Mouse (Mus musculus) hindbrain, embryonic 16.5 days (tissue): ENCODE data around the gene Drg1. TPM values are rescaled to one million over a fixed set of nuclear protein-coding genes. Genes with fewer than 3 reads are reported as not detected.
"Not testable (repeated sequence)": the region's sequence is repeated elsewhere in the genome, so short reads cannot be mapped to it uniquely, and the experiment has no call there.

Experiments
- ATAC-seq: fragments of 200-750 bp; cut with Nextera tagmentation; 2 replicates; pipeline ENCODE4 v1.8.0; 2017; ENCODE audit warnings: moderate TSS enrichment, moderate library complexity
- H3K27ac ChIP-seq: fragments of 300-500 bp; sonication (generic); 2 replicates; pipeline ENCODE4 v1.5.1; 2014; ENCODE audit warnings: low read depth, mild to moderate bottlenecking, control low read depth, low read length, moderate library complexity
- H3K27me3 ChIP-seq: fragments of 300-500 bp; sonication (generic); replicated peaks from 2 replicates; pipeline ENCODE4 v1.6.1; 2014; ENCODE audit warnings: low read length; ENCODE audit not compliant: control insufficient read depth, insufficient read depth
- H3K36me3 ChIP-seq: fragments of 300-500 bp; sonication (generic); 2 replicates; pipeline ENCODE4 v1.6.1; 2014; ENCODE audit warnings: mild to moderate bottlenecking, low read length, moderate library complexity, mixed read lengths; ENCODE audit not compliant: control insufficient read depth, insufficient read depth
- H3K4me1 ChIP-seq: fragments of 300-500 bp; sonication (generic); 2 replicates; pipeline ENCODE4 v1.6.1; 2014; ENCODE audit warnings: low read depth, low read length; ENCODE audit not compliant: control insufficient read depth, insufficient read depth
- H3K4me2 ChIP-seq: fragments of 300-500 bp; sonication (generic); 2 replicates; pipeline ENCODE4 v1.6.1; 2014; ENCODE audit warnings: mild to moderate bottlenecking, low read length, control low read depth, moderate library complexity
- H3K4me3 ChIP-seq: fragments of 300-500 bp; sonication (generic); 2 replicates; pipeline ENCODE4 v1.5.1; 2014; ENCODE audit warnings: mild to moderate bottlenecking, low read length, control low read depth, moderate library complexity
- H3K9ac ChIP-seq: fragments of 300-500 bp; sonication (generic); 2 replicates; pipeline ENCODE4 v1.6.1; 2014; ENCODE audit warnings: low read depth, mild to moderate bottlenecking, control low read depth, low read length, moderate library complexity
- H3K9me3 ChIP-seq: fragments of 300-500 bp; sonication (generic); 2 replicates; pipeline ENCODE4 v1.6.1; 2014; ENCODE audit warnings: mild to moderate bottlenecking, low read length, moderate library complexity; ENCODE audit not compliant: control insufficient read depth
- WGBS: fragments of 180-500 bp; shearing (Covaris S2); extraction: QIAGEN DNeasy Blood & Tissue Kit; methylation state at CpG from one replicate; pipeline ENCODE4 v1.1.7; 2014; 5-methylcytosine and 5-hydroxymethylcytosine counted together
- polyA plus RNA-seq: library from polyadenylated mRNA; unstranded; fragments of >200 nt; fragmentation: Nextera tagmentation; extraction: Ambion mirVana; gene quantifications from 2 replicates; pipeline ENCODE4 v1.2.1, GENCODE M21; 2015

Gene Drg1
- polyA plus RNA-seq, 1 experiment from 2014 or later, result 207 TPM

DNA sequence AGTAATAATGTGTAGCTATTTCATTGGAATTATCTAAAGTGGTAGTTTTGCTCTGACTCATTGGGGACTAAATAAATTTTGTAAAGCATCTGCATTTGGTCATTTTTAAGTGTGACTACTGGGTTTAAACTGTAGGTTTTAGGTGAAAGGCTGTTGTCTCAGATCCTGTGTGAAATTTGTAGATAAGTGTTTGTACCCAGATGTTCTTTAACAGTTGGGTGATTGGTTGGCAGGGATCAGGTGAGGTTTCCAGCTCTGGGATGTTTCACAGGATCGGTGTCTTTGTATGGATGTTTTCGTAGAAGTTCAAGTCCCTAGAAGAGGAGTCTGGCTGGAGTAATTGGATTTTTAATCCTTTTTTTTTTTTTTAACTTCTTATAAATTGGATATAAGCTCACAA, 62.4 kb downstream of the Drg1 start:
- Histone ChIP-seq H3K9ac (no peak overlapping the region), H3K4me1 (0 out of 2 replicates have a peak, but pooled peaks cover 4% of the 10 kb centered on the region), H3K36me3 (peaks cover 7% of the 10 kb centered on the region; the same call in 1 of the 2 replicates), H3K4me3 (no peak overlapping the region), H3K9me3 (no peaks in the 10 kb centered on the region), H3K27ac (no peak overlapping the region), H3K4me2 (no peak overlapping the region), H3K27me3 (no peaks in the 10 kb centered on the region)
- ATAC-seq, result no peak
- 88% methylated on average over 2 of the region's 2 CpGs for WGBS

- Histone ChIP-seq H3K4me1 (0 out of 2 replicates have a peak, but pooled peaks cover 4% of the 10 kb centered on the region), H3K36me3 (peaks cover 7% of the 10 kb centered on the region; the same call in 1 of the 2 replicates), H3K4me2 (peak overlapping the region; percentile 41), H3K9ac (peak overlapping the region; percentile 49), H3K9me3 (no peaks in the 10 kb centered on the region), H3K27ac (peak overlapping the region; percentile 36; the same call in 1 of the 2 replicates), H3K27me3 (no peaks in the 10 kb centered on the region), H3K4me3 (peak overlapping the region; percentile 40)
- WGBS, result 1% methylated on average over 33 of the region's 57 CpGs
- ATAC-seq, result peak; percentile 53
Measured at GRCm38 (mm10) chr11:3202781-3203441, 63.3 kb downstream of the Drg1 start.

DNA sequence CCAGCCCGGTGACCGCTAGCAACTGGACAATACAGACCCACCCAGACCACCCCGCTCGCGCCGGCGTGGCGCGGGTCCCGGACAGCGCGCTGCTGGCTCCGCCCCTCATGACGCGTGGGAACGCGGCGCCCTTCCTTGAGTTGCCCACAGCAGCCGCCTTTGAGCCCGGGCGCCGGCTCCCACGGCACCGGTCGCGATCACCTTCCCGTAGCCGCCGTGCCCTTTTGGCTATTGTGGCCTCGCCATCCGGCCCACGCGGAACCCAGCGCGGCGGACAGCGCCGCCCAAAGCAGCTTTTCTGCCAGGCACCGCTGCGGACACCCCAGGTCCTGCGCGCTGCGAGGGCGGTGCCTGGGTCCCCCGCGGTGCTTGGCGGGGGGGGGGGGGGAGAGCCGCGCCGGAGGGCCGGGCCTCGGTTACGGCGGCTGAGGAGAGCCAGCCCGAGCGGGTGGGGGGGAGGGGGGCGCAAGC, 63.9 kb downstream of the Drg1 start, which contains the start of gene Eif4enif1:
TSS of gene Eif4enif1 (plus strand) at position 162 of the 471 bp plus-strand sequence.
- Histone ChIP-seq H3K4me2 (peak within 1 kb of the TSS; percentile 41), H3K27ac (peak within 1 kb of the TSS; percentile 65), H3K9ac (peak within 1 kb of the TSS; percentile 49), H3K36me3 (peaks cover 7% of the 10 kb centered on the region; the same call in 1 of the 2 replicates), H3K4me3 (peak within 1 kb of the TSS; percentile 40), H3K27me3 (no peaks in the 10 kb centered on the region), H3K4me1 (0 out of 2 replicates have a peak, but pooled peaks cover 4% of the 10 kb centered on the region), H3K9me3 (no peaks in the 10 kb centered on the region)
- ATAC-seq, result peak; percentile 89
- WGBS, result under 1% methylated on average over 42 of the region's 57 CpGs

DNA sequence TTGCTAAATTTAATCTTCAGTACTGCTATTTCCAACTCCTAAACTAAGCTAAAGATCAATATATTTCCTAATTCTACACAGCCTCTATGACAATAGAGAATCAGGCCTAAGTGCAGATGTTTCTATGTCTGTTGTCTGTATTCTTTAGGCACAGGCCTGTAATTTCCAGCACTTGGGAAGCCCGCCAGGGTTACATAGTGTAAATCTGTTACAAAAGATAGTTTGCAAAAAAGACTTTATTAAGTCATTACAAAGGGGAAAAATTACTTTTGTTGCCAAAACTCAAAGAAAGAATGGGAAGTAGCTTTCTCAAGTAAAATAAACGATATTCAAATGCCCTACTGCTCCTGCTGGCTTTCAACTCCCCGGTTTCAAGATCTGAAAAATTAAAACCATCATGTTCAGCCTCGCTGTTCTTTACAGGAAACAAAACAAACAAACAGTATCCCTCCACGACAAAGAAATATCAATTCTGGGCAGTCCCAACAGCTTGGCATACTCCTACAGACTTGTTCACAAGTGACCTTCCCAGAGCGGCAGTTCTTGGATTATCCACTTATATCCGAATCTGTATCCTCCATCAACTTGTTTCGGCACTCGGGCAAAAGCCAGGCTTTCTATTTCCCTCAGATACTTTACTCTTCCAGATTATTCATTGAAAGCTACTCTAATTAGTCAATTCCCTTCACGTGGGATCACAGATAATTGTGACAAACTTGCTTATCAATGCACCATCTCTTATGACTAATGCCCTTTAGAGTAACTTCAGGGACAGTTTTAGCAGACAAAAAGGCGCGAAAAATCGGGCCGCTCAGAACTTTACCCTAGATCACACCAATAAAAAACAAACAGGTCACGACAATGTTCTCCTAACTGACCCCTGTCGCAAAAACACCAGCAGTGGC, 64.6 kb downstream of the Drg1 start:
- WGBS, result 7% methylated on average over 16 of the region's 16 CpGs
- no peak overlapping the region for H3K27ac ChIP-seq
- peaks cover under 1% of the 10 kb centered on the region; the same call in 1 of the 2 replicates for H3K36me3 ChIP-seq
- peak overlapping the region; percentile 40 for H3K4me3 ChIP-seq
- H3K9me3 ChIP-seq, result no peaks in the 10 kb centered on the region
- H3K27me3 ChIP-seq, result no peaks in the 10 kb centered on the region
- H3K9ac ChIP-seq, result no peak overlapping the region; the same call in 1 of the 2 replicates
- ATAC-seq, result no peak
- H3K4me2 ChIP-seq, result peak overlapping the region; percentile 30
- H3K4me1 ChIP-seq, result 0 out of 2 replicates have a peak, but pooled peaks cover 4% of the 10 kb centered on the region

- 87% methylated on average over 7 of the region's 7 CpGs for WGBS
- not testable (repeated sequence) for H3K36me3 ChIP-seq, H3K9me3 ChIP-seq, H3K4me2 ChIP-seq, H3K9ac ChIP-seq, ATAC-seq, H3K4me3 ChIP-seq, H3K27ac ChIP-seq, H3K4me1 ChIP-seq, H3K27me3 ChIP-seq
Measured at GRCm38 (mm10) chr11:3200636-3201035, 65.6 kb downstream of the Drg1 start.

- H3K27ac ChIP-seq, result no peak within 1 kb of the TSS
- no peaks in the 10 kb centered on the region for H3K4me1 ChIP-seq
- H3K9ac ChIP-seq, result no peak within 1 kb of the TSS
- no peaks in the 10 kb centered on the region for H3K36me3 ChIP-seq
- no peak within 1 kb of the TSS for H3K4me2 ChIP-seq
- H3K9me3 ChIP-seq, result no peaks in the 10 kb centered on the region
- WGBS, result 86% methylated on average over 25 of the region's 25 CpGs
- H3K27me3 ChIP-seq, result no peaks in the 10 kb centered on the region
- no peak within 1 kb of the TSS for H3K4me3 ChIP-seq
- ATAC-seq, result no peak
Measured at GRCm38 (mm10) chr11:3193363-3193762, 72.9 kb downstream of the Drg1 start, which contains the start of gene Sfi1. Sfi1 (minus strand) TSS chr11:3193463.

DNA sequence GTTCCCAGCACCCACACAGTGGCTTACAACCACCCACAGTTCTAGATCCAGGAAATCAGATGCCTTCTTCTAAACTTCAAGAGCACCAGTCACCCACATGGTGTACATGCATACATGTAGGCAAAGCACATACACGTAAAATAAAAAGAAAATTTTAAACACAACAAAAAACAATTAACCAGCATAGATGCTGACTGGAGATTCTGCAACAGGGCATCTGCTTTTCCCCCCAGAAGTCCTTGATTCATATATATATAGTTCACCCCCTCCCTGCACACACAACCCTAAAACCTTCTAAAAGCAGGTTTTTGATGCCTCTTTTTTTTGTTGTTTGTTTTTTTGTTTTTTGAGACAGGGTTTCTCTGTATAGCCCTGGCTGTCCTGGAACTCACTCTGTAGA, 83.5 kb downstream of the Drg1 start:
- ATAC-seq, H3K9ac ChIP-seq, H3K4me3 ChIP-seq, H3K4me2 ChIP-seq, H3K27me3 ChIP-seq, H3K4me1 ChIP-seq, H3K9me3 ChIP-seq, H3K36me3 ChIP-seq, H3K27ac ChIP-seq: not testable (repeated sequence)
- 92% methylated on average over 1 of the region's 1 CpGs for WGBS

DNA sequence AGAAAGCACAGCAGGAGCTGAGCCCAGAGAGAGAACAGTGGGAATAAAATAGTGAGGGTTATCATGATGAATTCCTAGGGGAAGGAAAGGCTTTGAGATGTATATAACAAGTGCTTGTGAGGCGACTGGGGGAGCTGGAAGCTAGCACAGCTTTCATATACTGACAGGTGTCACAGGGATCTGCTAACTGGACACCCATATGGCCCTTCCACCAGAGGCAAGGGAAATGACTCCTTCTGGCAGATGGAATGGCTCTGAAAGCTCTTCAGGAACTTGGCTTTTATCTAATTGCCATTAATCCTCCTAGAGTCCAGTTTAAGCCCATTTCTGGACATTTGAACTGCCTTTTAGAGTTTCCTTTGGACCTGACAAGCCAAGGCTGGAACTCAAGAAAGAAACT, 84.2 kb downstream of the Drg1 start:
- H3K4me2 ChIP-seq, result not testable (repeated sequence)

DNA sequence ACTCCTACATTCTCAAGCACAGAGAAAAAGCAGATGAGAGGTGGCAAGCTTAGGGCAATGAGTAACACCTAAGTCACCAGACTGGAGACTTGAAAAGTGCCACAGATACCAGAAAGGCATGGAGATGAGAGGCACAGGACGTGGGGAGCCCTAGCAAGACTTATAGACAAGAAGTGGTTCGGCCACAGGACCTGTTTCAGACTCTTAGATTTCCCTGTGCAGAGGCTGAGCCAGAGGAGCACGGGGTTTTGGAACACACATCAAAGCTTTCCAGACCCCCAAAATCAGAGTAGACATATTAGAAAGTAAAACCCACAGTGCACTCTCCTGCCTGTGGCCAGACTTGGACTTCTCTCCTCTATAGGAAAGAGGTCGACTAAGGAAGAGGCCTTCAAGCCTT, 85.0 kb downstream of the Drg1 start:
- H3K27ac ChIP-seq, H3K4me2 ChIP-seq, H3K9me3 ChIP-seq, H3K4me1 ChIP-seq, ATAC-seq, H3K4me3 ChIP-seq, H3K36me3 ChIP-seq, H3K9ac ChIP-seq, H3K27me3 ChIP-seq: not testable (repeated sequence)
- 61% methylated on average over 4 of the region's 4 CpGs for WGBS

More for the DNA sequence above, 84.2 kb downstream of the Drg1 start:
- not testable (repeated sequence) for H3K4me1 ChIP-seq, ATAC-seq, H3K9me3 ChIP-seq, H3K36me3 ChIP-seq, H3K9ac ChIP-seq, H3K4me3 ChIP-seq, H3K27me3 ChIP-seq, H3K27ac ChIP-seq
- WGBS, result 22% methylated on average over 1 of the region's 1 CpGs
